Mouse (Mus musculus) thymus, adult 2 months (tissue): ENCODE data around the gene Cd151.

Source experiments
- CTCF ChIP-seq: fragments of 200-500 bp; IDR thresholded peaks from 2 replicates; pipeline ENCODE4 v1.5.1; 2012; ENCODE audit warnings: mild to moderate bottlenecking, control low read depth, low read length, moderate library complexity, borderline replicate concordance; ENCODE audit not compliant: control insufficient read depth, poor library complexity, insufficient read depth; ENCODE audit errors: extremely low read depth
- POLR2A ChIP-seq: fragments of 200-500 bp; IDR thresholded peaks from 2 replicates; pipeline ENCODE4 v1.6.1; 2012; ENCODE audit warnings: mild to moderate bottlenecking, low read length, control low read depth, moderate library complexity; ENCODE audit not compliant: control insufficient read depth, poor library complexity, insufficient read depth; ENCODE audit errors: extremely low read depth

- TF ChIP-seq CTCF, result no peak
- no peak for TF ChIP-seq POLR2A
Observed at GRCm38 (mm10) chr7:141423811-141424210, 43.4 kb upstream of the Cd151 start.
